Mouse (Mus musculus): ENCODE measurements at regions not wholly inside any gene's neighbourhood (a gene's known extent, or its start where the extent isn't known, plus 50 kb on each side); places are given as distances from the start of the nearest gene placed in this dataset.

DNA sequence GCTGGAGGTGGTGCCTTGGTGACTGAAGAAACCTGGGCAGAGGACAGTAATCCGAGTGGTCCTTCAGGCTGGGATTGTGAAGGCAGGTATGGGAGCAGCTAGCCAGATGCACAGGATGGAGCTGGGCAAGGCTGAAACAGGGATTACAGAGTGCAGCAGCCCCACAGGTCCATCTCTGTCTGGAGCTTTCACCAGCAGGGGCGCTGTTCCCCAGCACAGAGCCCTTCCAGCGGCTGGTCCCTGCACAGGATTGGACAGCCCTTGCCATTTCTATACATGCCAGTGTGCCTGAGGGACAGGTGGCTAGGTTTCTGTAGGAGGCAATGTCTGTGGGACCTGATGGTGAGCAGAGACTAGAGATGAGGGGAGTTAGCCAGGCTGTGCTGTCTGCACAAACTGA is 428.3 kb downstream of the Ptpru start:
- in situ Hi-C loops (cut with MboI, MseI), result no loop called here

- in situ Hi-C loops (cut with MboI, MseI), result no loop called here
Measured at GRCm38 (mm10) chr4:131411936-131412335, 426.2 kb downstream of the Ptpru start.

- in situ Hi-C loops (cut with MboI, MseI), result no loop called here
Measured at GRCm38 (mm10) chr4:131413380-131413779, 424.7 kb downstream of the Ptpru start.

DNA sequence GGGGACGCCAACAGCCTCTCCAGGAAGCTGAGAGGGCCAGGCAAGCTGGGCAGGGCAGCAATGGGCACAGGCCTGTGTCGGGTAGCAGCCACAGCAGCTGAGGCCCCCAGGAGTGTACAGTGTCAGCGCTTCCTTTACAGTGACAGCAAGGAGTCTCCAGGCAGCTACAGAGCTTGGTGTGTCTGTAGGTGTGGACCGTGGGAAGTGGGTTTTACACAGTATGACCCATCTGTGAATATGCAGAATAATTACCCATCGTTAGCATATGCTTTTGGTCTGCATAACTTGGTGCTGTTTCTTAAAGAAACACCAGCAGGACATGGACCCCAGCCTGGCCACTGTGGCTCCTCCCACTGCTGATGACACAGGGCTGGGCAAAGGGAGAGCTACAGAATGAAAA is 422.6 kb downstream of the Ptpru start:
- in situ Hi-C loops (cut with MboI, MseI), result no loop called here

DNA sequence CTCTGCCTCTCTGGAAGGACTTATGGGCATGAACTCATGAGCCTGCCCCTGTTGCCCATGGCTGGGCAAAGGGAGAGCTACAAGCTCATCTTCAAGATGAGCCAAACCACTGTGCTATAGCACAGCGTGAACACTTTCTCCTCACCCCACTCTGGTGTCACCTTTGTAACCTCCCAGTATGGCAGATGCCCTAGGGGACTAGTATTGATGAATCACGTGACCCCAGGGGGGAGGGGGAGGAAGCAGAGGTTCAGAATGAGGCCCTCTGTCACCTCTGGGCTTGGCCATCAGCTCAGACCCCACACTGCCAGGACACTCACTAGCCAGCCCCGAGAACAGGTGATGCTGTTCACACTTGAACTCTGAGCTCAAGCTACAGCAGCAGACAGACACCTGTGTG is 421.9 kb downstream of the Ptpru start:
- in situ Hi-C loops (cut with MboI, MseI), result no loop called here

DNA sequence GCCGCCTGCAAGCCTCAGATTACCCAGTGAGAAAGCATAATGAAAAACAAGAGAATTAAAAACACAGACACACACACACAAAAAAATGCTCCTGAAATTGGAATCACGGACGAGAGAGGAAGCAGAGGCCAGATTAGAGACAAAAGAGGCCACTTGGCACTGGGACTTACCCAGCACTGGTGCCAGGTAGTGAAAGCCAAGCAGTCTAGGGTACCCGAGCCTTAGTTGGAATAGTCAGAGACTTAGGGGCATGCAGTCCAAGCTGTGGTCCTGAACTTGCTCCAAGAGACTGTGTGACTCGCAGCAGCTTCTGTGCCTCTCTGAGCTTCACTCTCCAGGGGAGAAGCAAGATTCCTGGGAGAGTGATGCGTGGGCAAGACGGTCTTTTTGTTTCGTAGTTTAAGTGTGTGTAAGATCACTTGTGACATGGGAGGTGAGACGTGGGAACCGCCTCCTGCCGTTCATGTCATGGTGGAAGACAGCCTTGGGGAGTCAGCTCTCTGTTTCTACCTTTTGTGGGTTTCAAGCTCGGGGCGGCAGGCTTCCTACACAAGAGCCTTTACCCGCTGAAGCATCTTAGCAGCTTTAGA is 420.8 kb downstream of the Ptpru start:
- in situ Hi-C loops (cut with MboI, MseI), result no loop called here

DNA sequence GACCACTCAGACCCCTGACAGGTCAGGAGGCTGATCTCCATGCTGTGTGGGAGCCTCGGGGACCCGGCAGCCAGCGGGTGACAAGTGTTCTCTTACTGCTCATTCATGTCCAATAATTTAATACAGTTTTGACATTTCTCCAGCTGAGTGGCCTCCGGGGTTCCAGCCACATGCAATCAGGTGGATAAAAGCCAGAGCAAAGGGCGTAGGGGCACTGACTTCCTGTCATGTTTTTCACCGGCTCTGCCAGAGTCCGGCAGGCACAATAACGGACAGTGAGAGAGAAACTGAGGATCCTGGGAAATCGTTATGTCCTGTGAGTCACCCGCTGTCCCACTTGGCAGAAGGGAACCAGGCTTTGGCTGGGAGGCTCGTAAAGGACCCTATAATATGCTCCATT is 412.8 kb downstream of the Ptpru start:
- in situ Hi-C loops (cut with MboI, MseI), result no loop called here

- in situ Hi-C loops (cut with MboI, MseI), result no loop called here
Measured at GRCm38 (mm10) chr4:131427871-131428270, 410.2 kb downstream of the Ptpru start.

DNA sequence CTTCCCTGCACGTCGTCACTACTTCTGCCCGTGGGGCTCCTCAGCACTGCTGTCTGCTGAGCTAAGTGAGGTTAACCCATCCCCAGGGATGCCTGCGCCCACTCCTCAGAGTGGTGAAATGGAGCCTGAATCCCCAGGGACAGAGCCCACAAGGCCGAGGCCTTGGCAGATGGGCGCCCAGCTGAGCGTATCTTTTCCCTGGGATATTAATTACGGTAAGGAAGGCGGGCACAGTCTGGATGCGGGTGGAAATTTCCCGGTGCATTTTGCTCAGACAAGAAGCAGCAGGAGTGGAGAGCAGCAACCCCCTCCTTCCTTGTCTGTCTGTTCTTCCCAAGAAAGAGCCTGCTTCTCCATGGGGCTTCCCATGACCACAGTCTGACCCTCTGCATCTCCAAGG is 408.7 kb downstream of the Ptpru start:
- in situ Hi-C loops (cut with MboI, MseI), result no loop called here

- in situ Hi-C loops (cut with MboI, MseI), result no loop called here
Measured at GRCm38 (mm10) chr4:131430420-131430819, 407.7 kb downstream of the Ptpru start.

- in situ Hi-C loops (cut with MboI, MseI), result no loop called here
Measured at GRCm38 (mm10) chr4:131431188-131431587, 406.9 kb downstream of the Ptpru start.

GRCm38 (mm10) chr4:131432591-131433177 is 405.4 kb downstream of the Ptpru start:
- in situ Hi-C loops (cut with MboI, MseI), result no loop called here

DNA sequence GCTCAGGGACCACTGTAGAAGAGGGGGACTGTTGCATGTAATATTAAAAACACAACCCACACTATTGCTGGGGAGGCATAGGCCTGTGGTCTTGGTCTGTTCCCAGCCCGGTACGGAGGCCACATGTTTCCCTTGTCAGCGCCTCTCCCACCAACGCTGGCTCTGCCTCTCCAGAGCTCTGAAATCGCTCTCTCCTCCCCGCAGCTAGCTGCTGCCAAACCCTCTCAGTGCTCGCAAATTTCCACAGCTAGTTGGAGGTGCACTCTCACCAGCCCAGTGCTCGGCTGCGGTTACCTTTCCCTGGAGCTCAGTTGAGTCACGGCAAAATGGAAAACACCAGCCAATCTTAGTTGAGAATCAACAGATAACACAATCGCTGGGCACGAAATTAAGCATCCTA is 402.9 kb downstream of the Ptpru start:
- in situ Hi-C loops (cut with MboI, MseI), result no loop called here

DNA sequence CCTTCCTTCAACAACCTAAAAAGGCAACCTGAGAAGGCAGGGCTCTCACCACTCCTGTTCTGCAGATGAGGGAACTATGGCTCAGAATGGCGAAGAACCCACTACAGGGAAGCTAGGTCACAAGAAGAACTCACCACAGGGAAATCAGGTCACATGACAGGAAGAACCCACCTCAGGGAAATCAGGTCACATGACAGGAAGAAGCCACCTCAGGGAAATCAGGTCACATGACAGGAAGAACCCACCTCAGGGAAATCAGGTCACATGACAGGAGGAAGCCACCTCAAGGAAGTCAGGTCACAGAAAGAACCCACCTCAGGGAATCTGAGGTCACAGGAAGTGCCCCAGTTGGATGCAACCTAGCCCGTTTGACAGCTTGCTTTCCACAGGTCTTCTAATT is 399.7 kb downstream of the Ptpru start:
- in situ Hi-C loops (cut with MboI, MseI), result no loop called here

GRCm38 (mm10) chr4:131438883-131439282 is 399.2 kb downstream of the Ptpru start:
- in situ Hi-C loops (cut with MboI, MseI), result no loop called here

DNA sequence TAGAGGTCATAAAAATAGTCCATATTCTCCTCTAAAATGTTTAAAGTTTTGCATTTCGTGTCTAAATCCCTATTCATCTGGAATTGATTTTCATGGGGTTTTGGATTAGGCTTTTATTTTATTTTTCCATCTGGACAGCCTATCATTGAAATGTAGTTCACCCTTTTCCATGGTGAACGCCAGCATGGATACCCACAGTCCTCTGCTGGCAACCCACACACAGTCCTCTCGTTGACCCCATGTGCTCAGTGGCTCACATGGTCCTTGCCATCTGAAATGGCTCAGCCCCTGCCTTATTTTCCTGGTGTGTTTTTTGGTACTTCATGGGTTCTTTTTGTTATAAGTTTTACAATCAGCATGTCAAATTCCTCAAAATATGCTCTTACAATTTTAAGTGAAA is 397.2 kb downstream of the Ptpru start:
- in situ Hi-C loops (cut with MboI, MseI), result no loop called here

- in situ Hi-C loops (cut with MboI, MseI), result no loop called here
Measured at GRCm38 (mm10) chr4:131443518-131443917, 394.6 kb downstream of the Ptpru start.

DNA sequence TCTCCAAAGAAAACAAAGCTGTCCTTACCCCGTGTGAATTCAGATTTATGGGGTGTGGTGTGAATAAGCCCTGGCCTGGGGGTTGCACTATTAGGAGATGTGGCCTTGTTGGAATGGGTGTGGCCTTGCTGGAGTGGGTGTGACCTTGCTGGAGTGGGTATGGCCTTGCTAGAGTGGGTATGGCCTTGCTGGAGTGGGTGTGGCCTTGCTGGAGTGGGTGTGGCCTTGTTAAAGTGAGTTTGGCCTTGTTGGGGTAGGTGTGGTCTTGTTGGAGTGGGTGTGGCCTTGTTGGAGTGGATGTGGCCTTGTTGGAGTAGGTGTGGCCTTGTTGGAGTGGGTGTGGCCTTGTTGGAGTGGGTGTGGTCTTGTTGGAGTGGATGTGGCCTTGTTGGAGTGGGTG is 387.8 kb downstream of the Ptpru start:
- in situ Hi-C loops (cut with MboI, MseI), result loop anchor here in 1 of 2 experiments (10.0 kb wide), 1 partner anchor 665 kb away; no protein-coding TSS in a partner anchor

DNA sequence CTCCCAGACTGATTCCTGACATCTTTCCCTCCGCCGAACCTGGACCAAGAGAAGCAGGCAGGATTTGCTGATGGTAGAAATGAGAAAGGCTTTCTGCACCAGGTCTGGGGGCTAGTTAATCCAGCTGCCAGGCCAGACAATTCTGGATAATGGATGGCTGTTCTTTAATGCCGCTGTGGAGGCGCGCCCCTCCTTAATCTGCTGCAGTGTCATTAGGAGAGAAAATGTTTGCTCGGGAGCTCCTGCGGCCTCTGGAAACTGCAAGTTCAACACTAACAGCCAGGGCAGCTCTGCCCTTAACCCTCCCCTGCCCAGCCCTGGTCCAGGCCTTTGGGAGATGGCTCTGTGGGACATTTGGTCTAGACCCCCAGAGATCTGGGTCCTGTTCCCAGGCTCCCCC is 380.5 kb downstream of the Ptpru start:
- in situ Hi-C loops (cut with MboI, MseI), result loop anchor here in 1 of 2 experiments (10.0 kb wide), 1 partner anchor 657 kb away; no protein-coding TSS in a partner anchor

GRCm38 (mm10) chr4:131459746-131460145 is 378.3 kb downstream of the Ptpru start:
- in situ Hi-C loops (cut with MboI, MseI), result loop anchor here in 1 of 2 experiments (10.0 kb wide), 1 partner anchor 655 kb away; no protein-coding TSS in a partner anchor

- in situ Hi-C loops (cut with MboI, MseI), result no loop called here
Measured at GRCm38 (mm10) chr4:131461312-131461711, 376.8 kb downstream of the Ptpru start.

DNA sequence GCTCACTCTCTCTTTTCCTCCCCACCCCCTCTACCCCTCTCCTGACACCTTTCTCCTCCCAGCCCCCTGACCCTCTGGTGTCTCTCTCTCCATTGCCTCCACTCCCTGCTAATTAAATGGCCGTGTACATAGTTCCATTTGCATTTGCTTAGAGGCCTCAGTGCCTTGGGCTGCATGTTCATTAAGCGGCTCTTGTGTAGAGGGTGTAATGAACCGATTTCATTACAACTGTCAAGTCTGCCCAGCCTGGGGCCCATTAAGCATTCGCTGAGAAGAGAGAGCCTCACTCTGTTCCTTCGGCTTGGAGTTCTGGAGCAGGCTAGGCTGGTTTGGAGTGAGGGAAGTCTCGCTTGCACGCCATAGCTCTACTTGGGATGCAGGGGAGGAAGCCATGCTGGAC is 376.4 kb downstream of the Ptpru start:
- in situ Hi-C loops (cut with MboI, MseI), result no loop called here

- in situ Hi-C loops (cut with MboI, MseI), result loop anchor here in 1 of 2 experiments (10.0 kb wide), 1 partner anchor 510 kb away; no protein-coding TSS in a partner anchor
Measured at GRCm38 (mm10) chr4:131475023-131475422, 363.1 kb downstream of the Ptpru start.
